Mouse (Mus musculus): ENCODE measurements around the gene Insig1. TPM values are rescaled to one million over a fixed set of nuclear protein-coding genes. Genes with fewer than 3 reads are reported as not detected.

The Insig1 gene
- polyA plus RNA-seq, 1 experiment from 2014 or later = 38.7 TPM

DNA sequence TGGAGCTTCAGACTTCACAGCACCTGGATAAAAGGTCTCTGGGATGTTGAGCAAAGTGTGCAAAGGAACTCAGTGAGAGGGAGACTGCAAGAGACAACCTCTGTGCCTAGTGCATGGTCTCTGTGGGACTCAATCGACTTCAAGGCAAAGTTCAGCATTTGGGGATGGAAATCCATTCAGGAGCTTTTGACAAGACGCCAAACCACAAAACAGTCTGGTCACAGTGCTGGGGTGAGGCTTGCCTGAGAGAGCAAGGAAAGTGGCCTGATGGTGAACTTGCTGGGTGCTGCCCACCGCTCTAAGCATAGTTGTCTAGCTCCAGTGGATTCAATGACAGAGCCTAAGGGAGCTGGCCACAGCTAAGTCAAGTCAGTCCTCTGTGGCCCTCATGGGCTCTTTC, 30.4 kb upstream of the Insig1 start:
- H3K4me3 ChIP-seq = no peak overlapping the region
- peaks cover 32% of the 10 kb centered on the region; the same call in 1 of the 2 replicates for H3K4me1 ChIP-seq
- no peaks in the 10 kb centered on the region for H3K27me3 ChIP-seq (ENCODE audit: insufficient read depth, poor library complexity, severe bottlenecking)
- H3K36me3 ChIP-seq = no peaks in the 10 kb centered on the region
- H3K27ac ChIP-seq = no peak overlapping the region
- 84% methylated on average over 3 of the region's 3 CpGs for WGBS
- H3K9me3 ChIP-seq = no peaks in the 10 kb centered on the region
- DNase-seq (ENCODE audit: low spot score) = peak; percentile 61

DNA sequence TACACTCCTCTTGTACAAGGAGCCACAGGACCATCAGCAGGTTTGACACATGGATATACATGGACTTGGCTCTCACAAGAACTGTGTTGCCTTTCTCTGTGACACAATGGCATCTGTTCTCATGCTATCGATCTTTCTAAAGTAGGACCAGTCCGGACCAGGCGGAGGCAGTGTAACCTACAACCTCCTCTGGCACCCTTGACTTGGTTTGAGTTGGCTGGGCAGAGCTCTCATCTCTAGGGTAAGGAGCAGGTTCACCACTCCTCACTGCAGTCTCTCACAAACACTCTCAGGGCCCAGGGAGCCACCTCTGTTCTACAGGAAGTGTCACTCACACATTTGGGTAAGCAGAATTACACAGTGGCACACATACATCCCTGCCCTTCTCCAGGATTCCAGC, 29.1 kb upstream of the Insig1 start:
- Histone ChIP-seq H3K4me3 (no peak overlapping the region), H3K9me3 (no peaks in the 10 kb centered on the region), H3K27ac (no peak overlapping the region), H3K36me3 (no peaks in the 10 kb centered on the region), H3K27me3 (ENCODE audit: insufficient read depth, poor library complexity, severe bottlenecking) (no peaks in the 10 kb centered on the region), H3K4me1 (peaks cover 26% of the 10 kb centered on the region; the same call in 1 of the 2 replicates)
- peak; percentile 68 for DNase-seq (ENCODE audit: low spot score)
- WGBS = 89% methylated on average over 3 of the region's 3 CpGs

DNA sequence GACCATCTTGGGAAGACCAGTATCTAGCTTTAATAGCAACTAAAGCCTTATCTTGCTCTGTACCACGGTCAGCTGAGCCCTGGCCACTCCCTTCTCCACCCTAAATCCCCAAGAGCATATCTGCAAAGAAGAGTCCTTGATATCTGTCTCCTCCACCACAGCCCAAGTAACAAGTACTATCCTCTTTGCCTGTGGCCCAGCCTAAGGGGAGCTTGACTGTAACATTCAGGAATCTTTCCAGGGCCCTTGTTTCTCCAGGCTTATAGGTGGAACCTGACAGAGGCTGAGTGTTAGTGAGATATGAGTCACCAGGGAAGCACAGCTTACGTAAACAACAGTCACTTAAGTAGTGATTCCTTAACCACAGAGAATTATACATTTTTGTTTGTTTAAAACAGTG, 28.4 kb upstream of the Insig1 start:
- no peaks in the 10 kb centered on the region for H3K9me3 ChIP-seq
- no peak overlapping the region for H3K4me3 ChIP-seq
- 35% methylated on average over 2 of the region's 2 CpGs for WGBS

DNA sequence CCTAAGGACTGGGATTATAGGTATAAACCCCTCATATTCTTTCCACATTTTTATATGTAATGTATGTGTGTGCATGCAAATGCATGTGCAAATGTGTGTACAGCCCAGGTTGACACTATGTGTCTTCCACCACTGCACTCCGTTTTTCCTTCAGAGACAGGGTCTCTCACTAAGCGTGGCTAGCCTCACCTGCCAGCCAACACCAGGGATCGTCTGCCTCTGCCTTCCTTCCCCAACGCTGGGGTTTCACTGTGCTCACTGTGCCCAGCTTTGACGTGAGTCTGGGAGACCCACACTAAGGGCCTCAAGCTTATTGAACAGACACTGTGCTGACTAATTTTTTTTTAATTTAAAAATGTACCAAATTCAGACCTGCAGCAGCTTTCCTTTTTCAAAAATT, 27.8 kb upstream of the Insig1 start:
- Histone ChIP-seq H3K9me3 (no peaks in the 10 kb centered on the region), H3K4me3 (no peak overlapping the region), H3K4me1 (peaks cover 12% of the 10 kb centered on the region; the same call in 1 of the 2 replicates), H3K27ac (no peak overlapping the region), H3K27me3 (ENCODE audit: insufficient read depth, poor library complexity, severe bottlenecking) (no peaks in the 10 kb centered on the region), H3K36me3 (no peaks in the 10 kb centered on the region)
- peak; percentile 60 for DNase-seq (ENCODE audit: low spot score)
- WGBS = 81% methylated on average over 5 of the region's 5 CpGs

More for the DNA sequence above, 28.4 kb upstream of the Insig1 start:
- Histone ChIP-seq H3K36me3 (no peaks in the 10 kb centered on the region), H3K4me1 (peaks cover 18% of the 10 kb centered on the region; the same call in 1 of the 2 replicates), H3K27ac (no peak overlapping the region), H3K27me3 (ENCODE audit: insufficient read depth, poor library complexity, severe bottlenecking) (no peaks in the 10 kb centered on the region)
- peak; percentile 72 for DNase-seq (ENCODE audit: low spot score)

DNA sequence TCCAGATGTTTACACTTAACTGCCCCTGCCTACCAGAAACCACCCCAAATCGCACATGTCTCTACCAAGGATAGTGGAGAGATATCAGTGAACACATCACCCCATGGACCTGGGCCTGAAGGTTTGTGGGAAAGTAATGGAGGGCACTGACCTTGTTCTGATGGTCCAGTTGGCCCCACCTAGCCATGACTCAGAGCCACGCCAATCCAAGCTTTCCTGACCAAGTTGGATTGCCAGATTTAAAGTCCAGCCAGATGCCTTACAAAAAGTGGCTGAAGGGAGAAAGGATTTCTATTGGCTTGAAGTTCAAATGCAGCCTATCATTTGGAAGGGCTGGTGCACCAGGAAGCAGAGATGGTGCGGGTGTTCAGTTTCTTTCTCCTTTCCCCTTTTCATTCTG, 24.2 kb upstream of the Insig1 start:
- no peaks in the 10 kb centered on the region for H3K9me3 ChIP-seq
- H3K36me3 ChIP-seq = no peaks in the 10 kb centered on the region
- no peaks in the 10 kb centered on the region for H3K27me3 ChIP-seq (ENCODE audit: insufficient read depth, poor library complexity, severe bottlenecking)
- peaks cover 9% of the 10 kb centered on the region; the same call in 1 of the 2 replicates for H3K4me1 ChIP-seq
- H3K27ac ChIP-seq = no peak overlapping the region
- WGBS = 72% methylated on average over 3 of the region's 3 CpGs
- DNase-seq (ENCODE audit: low spot score) = peak; percentile 31
- no peak overlapping the region for H3K4me3 ChIP-seq

DNA sequence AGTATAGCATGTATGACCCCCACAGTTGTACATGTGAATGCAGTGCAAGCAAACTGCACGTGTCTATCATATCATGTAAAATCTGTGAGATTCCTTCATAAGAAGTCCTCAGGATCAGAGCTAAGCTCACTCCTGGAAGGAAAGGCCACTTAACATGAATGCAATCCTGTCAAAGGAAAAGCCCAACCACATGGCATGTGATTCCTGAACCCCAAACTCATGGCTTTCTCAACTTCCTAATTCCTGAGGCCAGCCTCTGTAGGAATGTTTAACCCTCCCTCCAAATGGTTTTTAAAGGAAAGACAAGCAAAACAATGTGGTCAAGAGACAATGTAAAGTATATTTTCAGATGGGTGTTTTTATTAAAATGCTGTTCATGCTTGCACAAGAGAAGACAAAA, 23.2 kb upstream of the Insig1 start:
- H3K9me3 ChIP-seq = no peaks in the 10 kb centered on the region
- WGBS = 80% methylated on average over 1 of the region's 1 CpGs
- DNase-seq (ENCODE audit: low spot score) = no peak
- 0 out of 2 replicates have a peak, but pooled peaks cover under 1% of the 10 kb centered on the region for H3K4me1 ChIP-seq
- H3K4me3 ChIP-seq = no peak overlapping the region
- H3K27me3 ChIP-seq (ENCODE audit: insufficient read depth, poor library complexity, severe bottlenecking) = no peaks in the 10 kb centered on the region
- H3K36me3 ChIP-seq = no peaks in the 10 kb centered on the region
- no peak overlapping the region for H3K27ac ChIP-seq

DNA sequence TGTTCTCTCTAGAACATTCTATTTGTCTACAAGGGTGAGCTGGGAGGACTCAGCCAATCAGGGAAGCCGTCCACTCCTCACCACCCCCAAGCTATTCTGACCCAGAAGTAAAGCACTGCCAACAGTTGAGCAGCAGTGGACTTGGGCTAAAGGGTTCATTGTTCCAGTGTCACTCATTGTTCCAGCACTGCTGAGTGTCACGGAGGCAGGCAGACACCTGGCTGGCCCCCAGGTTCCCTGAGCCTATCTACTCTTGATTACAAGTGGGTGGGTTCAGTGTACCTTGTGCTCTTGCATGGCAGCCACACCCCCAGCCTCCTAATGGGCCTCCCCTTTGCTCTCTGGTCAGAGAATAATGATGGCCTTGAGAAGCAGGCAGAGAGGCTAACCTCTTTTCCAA, 15.7 kb upstream of the Insig1 start:
- no peak for DNase-seq (ENCODE audit: low spot score)
- no peak overlapping the region for H3K27ac ChIP-seq
- H3K4me3 ChIP-seq = no peak overlapping the region
- H3K27me3 ChIP-seq (ENCODE audit: insufficient read depth, poor library complexity, severe bottlenecking) = no peaks in the 10 kb centered on the region
- H3K36me3 ChIP-seq = no peaks in the 10 kb centered on the region
- H3K9me3 ChIP-seq = no peaks in the 10 kb centered on the region
- H3K4me1 ChIP-seq = 0 out of 2 replicates have a peak, but pooled peaks cover under 1% of the 10 kb centered on the region
- 53% methylated on average over 2 of the region's 2 CpGs for WGBS

DNA sequence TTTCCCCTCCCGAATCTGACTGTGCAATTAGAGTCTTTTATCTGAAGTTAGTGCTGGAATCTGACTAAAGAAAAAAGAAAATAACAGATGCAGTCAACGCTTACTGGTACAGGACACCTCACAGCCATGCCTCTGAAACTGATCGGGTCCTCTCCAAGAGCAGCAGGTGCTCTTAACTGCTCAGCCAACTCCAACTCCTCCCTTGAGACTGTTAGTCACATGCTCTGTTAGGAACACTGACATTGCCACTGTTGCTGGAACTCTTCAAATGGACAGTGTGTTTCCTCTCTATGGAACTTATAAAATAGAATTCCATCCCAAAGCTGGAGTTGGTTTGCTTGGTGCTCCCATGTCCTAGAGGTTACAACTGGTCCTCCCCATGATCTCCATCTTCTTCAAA, 14.3 kb upstream of the Insig1 start:
- H3K36me3 ChIP-seq = no peaks in the 10 kb centered on the region
- no peaks in the 10 kb centered on the region for H3K9me3 ChIP-seq
- H3K27me3 ChIP-seq (ENCODE audit: insufficient read depth, poor library complexity, severe bottlenecking) = no peaks in the 10 kb centered on the region
- no peak for DNase-seq (ENCODE audit: low spot score)
- 78% methylated on average over 3 of the region's 3 CpGs for WGBS
- no peak overlapping the region for H3K27ac ChIP-seq
- H3K4me1 ChIP-seq = 0 out of 2 replicates have a peak, but pooled peaks cover 6% of the 10 kb centered on the region
- no peak overlapping the region for H3K4me3 ChIP-seq

DNA sequence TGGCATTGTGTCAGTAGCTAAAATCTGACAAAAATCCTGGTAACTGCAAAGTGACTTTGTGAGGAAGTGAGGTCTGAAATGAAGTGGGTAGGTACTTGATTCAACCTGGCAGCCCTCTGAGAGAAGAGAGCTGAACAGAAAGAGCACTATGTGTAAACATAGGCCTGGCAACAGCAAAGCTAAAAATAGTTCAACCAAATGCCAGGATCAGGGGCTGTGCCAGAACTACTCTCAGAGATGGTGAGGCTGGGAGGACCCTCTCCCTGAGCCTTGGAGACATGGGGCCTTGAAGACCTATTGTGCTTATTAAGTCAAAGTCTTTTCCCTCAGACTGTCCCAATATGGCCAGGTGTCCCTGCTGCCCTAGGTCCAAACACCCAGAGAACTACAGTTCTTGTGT, 10.7 kb upstream of the Insig1 start:
- Histone ChIP-seq H3K9me3 (no peaks in the 10 kb centered on the region), H3K27me3 (ENCODE audit: insufficient read depth, poor library complexity, severe bottlenecking) (no peaks in the 10 kb centered on the region), H3K4me1 (peaks cover 20% of the 10 kb centered on the region), H3K27ac (no peak overlapping the region), H3K36me3 (no peaks in the 10 kb centered on the region), H3K4me3 (no peak overlapping the region)
- no peak for DNase-seq (ENCODE audit: low spot score)

DNA sequence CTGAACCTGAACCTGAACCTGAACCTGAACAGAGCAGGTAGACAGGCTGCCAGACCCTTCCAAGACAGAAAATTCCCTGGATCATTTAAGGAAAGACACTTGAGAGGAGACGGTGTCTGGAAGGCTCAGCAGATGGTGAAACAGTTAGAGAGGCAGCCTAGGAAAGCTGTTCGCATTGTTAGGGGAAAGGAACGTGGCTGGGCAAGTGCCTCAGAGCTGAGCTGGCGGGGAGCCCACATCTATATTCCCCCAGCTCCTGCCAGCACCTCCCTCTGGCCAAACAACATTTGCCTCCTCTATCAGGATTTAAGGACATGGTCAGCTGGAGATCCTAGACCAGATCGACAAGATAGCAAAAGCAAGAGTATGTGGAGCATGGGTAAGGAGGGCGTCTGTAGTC, 10.2 kb upstream of the Insig1 start:
- Histone ChIP-seq H3K36me3 (no peaks in the 10 kb centered on the region), H3K27ac (no peak overlapping the region), H3K4me3 (no peak overlapping the region), H3K9me3 (no peaks in the 10 kb centered on the region), H3K27me3 (ENCODE audit: insufficient read depth, poor library complexity, severe bottlenecking) (no peaks in the 10 kb centered on the region), H3K4me1 (peaks cover 25% of the 10 kb centered on the region)
- no peak for DNase-seq (ENCODE audit: low spot score)
- 77% methylated on average over 6 of the region's 6 CpGs for WGBS

DNA sequence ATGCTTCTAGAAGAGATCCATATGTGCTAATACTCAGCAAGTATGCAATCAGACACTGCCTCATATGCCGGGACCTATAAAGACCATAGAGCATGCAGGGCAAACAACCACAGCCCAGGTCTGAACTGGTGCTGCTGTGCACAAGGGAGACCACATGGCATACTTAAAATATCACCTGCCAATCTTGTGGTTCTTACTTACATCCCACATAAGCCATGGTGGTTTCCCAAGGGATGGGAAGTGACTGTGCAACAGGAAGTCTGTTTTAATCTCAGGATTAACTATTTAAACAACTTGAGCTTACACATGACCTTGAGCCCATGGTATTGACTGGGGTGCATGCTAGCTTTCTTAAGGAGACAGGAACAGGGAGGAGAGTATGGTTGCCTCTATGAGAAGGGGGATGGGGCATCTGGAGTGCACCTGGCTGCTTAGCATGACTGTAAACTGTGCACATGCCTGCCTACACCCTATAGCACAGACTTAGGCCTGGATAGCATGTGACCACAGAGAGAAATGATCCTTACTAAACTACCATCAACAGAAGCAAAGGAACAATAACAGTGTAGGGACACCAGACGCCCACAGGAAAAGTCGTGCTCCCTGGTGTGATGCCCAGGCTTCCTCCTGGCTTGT, 7.1 kb upstream of the Insig1 start:
- Histone ChIP-seq H3K27me3 (ENCODE audit: insufficient read depth, poor library complexity, severe bottlenecking) (no peaks in the 10 kb centered on the region), H3K9me3 (no peaks in the 10 kb centered on the region), H3K27ac (no peak overlapping the region), H3K4me1 (peaks cover 35% of the 10 kb centered on the region), H3K4me3 (no peak overlapping the region), H3K36me3 (no peaks in the 10 kb centered on the region)
- no peak for DNase-seq (ENCODE audit: low spot score)
- 74% methylated on average over 3 of the region's 3 CpGs for WGBS

DNA sequence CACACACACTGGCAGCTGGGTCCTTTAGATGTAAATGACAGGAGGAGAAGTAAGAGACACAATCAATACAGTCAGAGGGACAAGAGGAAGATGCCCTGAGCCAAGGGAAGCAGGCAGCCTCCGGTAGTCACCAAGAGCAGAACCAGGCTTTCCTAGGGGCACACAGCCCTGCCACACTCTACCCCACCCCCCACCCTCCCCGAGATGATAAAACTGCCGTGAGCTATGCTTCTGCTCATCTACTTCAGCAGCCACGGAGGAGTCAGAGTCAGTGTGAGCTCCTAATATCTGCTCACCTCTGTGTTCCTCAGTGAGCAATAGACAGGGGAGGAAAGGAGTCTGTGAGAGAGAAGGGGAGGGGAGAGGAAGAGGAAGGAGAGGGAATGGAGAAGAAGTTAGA, 5.9 kb upstream of the Insig1 start:
- no peak for DNase-seq (ENCODE audit: low spot score)
- 39% methylated on average over 4 of the region's 4 CpGs for WGBS
- H3K4me3 ChIP-seq = no peak overlapping the region
- H3K36me3 ChIP-seq = no peaks in the 10 kb centered on the region
- peaks cover 44% of the 10 kb centered on the region for H3K4me1 ChIP-seq
- H3K9me3 ChIP-seq = no peaks in the 10 kb centered on the region
- H3K27me3 ChIP-seq (ENCODE audit: insufficient read depth, poor library complexity, severe bottlenecking) = no peaks in the 10 kb centered on the region
- H3K27ac ChIP-seq = peak overlapping the region; percentile 77

DNA sequence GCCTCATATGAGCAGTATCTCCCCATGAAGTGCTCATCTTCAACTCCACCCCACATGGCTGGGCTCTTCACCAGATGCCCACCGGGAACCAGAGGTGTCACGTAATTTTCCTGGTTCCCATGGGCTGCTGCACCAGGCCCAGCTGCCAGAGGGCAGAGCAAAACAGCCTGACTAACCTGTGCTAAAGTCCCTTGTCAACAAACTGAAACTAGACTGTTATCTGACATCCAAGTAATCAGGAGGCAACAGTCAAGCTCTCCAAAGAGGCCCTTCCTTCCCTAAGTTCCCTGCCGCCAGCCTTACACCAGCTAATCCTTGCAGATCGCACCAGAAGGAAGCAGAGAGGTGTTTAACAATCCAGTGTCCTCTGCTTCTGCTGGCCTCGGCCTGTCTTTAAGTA, 4.9 kb upstream of the Insig1 start:
- H3K27ac ChIP-seq = peak overlapping the region; percentile 77
- no peaks in the 10 kb centered on the region for H3K36me3 ChIP-seq
- WGBS = 50% methylated on average over 5 of the region's 5 CpGs
- DNase-seq (ENCODE audit: low spot score) = no peak
- H3K27me3 ChIP-seq (ENCODE audit: insufficient read depth, poor library complexity, severe bottlenecking) = no peaks in the 10 kb centered on the region
- peaks cover 42% of the 10 kb centered on the region for H3K4me1 ChIP-seq
- no peak overlapping the region for H3K4me3 ChIP-seq
- H3K9me3 ChIP-seq = no peaks in the 10 kb centered on the region

Measured in heart, embryonic 10.5 days (tissue).